Mouse (Mus musculus): ENCODE measurements around the gene Smarcd1.

DNA sequence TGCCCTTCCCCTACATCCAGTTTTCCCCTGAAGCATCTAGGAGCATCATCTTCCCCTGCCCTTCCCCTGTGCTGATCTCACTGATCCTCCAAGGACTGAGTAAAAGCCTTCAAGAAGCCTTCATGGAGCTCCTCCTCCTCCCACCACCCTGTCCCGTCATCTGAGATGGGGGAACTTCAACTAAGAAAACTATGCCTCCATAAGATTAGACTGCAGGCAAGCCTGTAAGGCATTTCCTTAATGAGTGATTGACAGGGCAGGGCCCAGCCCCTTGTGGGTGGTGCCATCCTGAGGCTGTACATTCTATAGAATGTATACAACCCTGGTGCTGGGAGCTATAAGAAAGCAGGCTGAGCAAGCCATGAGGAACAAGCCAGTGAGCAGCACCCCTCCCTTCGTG lies 43.5 kb upstream of the Smarcd1 start:
- TF ChIP-seq POLR2A (IDR thresholded peaks at IDR 0.05; ENCODE audit: borderline replicate concordance, control insufficient read depth, low read depth, low read length) (no peak), CTCF (IDR thresholded peaks at IDR 0.05; ENCODE audit: control insufficient read depth, insufficient read depth, low read length) (no peak)

All from bone marrow, adult 2 months (tissue).